Mouse (Mus musculus): ENCODE measurements around the gene Sp8.

Sp8 gene

GRCm38 (mm10) chr12:118848496-118849202, 2.5 kb downstream of the Sp8 start:
- DNase-seq (ENCODE audit: low read depth), result no peak

- no peak for DNase-seq (ENCODE audit: low read depth)
Observed at GRCm38 (mm10) chr12:118849203-118849861, 3.2 kb downstream of the Sp8 start.

- DNase-seq (ENCODE audit: low read depth), result no peak
Observed at GRCm38 (mm10) chr12:118849996-118850395, 3.9 kb downstream of the Sp8 start.

GRCm38 (mm10) chr12:118850851-118851410, 4.8 kb downstream of the Sp8 start:
- no peak for DNase-seq (ENCODE audit: low read depth)

GRCm38 (mm10) chr12:118853331-118853730, 7.2 kb downstream of the Sp8 start:
- DNase-seq (ENCODE audit: low read depth), result no peak

GRCm38 (mm10) chr12:118854401-118854800, 8.3 kb downstream of the Sp8 start:
- no peak for DNase-seq (ENCODE audit: low read depth)

GRCm38 (mm10) chr12:118854831-118855453, 8.8 kb downstream of the Sp8 start:
- DNase-seq (ENCODE audit: low read depth), result peak; percentile 9

GRCm38 (mm10) chr12:118856151-118856550, 10.0 kb downstream of the Sp8 start:
- DNase-seq (ENCODE audit: low read depth), result no peak

GRCm38 (mm10) chr12:118872673-118873072, 26.5 kb downstream of the Sp8 start:
- DNase-seq (ENCODE audit: low read depth), result no peak

- DNase-seq (ENCODE audit: low read depth), result no peak
Observed at GRCm38 (mm10) chr12:118882790-118883189, 36.7 kb downstream of the Sp8 start.

- no peak for DNase-seq (ENCODE audit: low read depth)
Observed at GRCm38 (mm10) chr12:118887964-118888363, 41.8 kb downstream of the Sp8 start.

All from naive thymus-derived CD4-positive, alpha-beta T cell, adult 2 months (primary cell).